In genomic region chr11:115229021-115229930, GRCm38 (mm10) we compare ENCODE assay signal across 11 mouse cellular contexts. TPM values are rescaled to one million over a fixed set of nuclear protein-coding genes. Genes with fewer than 3 reads are reported as not detected.
DNase-seq lines count a peak whose midpoint lies in the region.
"Had no signal": no experiment of that assay in that cellular context is flagged by ENCODE, and none has a peak within 500 bp of the region (broad histone marks: within the 10 kb centered on the region; RNA-seq: fewer than 3 reads in every experiment).

No protein-coding gene starts in this region.

- intact Hi-C loops in gastrocnemius, postnatal 14 days (cut with DNase I; ENCODE audit: low total_unique reads), result no loop called here
- intact Hi-C loops in heart, postnatal 14 days (cut with DNase I), result loop anchor here (10.0 kb wide), 1 partner anchor 374 kb away; the partner anchor contains the start of gene Gprc5c
- intact Hi-C loops in left cerebral cortex, postnatal 10 days (cut with DNase I), result no loop called here

- DNase-seq in gastrocnemius, postnatal 14 days, result peak; percentile 39
- DNase-seq in gastrocnemius, postnatal 4 days (ENCODE audit: low spot score in 2 of 2), result no peak
- DNase-seq in ES-CJ7 (ENCODE audit: low read depth, low spot score), result peak; percentile 90
- peak; percentile 29 for DNase-seq in heart, adult 8-10 months (ENCODE audit: low spot score)
- DNase-seq in heart, postnatal 14 days, result peak; percentile 37 to 53
- DNase-seq in left cerebral cortex, postnatal 10 days (ENCODE audit: extremely low spot score in 1 of 2, low spot score in 2 of 2), result no peak
- no peak for DNase-seq in spleen, adult 18-20 months
- no peak for DNase-seq in layer of hippocampus, adult 11-12 months (ENCODE audit: low spot score)
- DNase-seq: cerebellum, postnatal 14 days; kidney, adult 11 months; lung, adult 18-20 months had no signal

RNA-seq across cellular contexts. Expression of gene Grin2c, which starts 37.8 kb away (rescaled TPM):
- not detected for total RNA-seq in gastrocnemius, postnatal 14 days (2021)
- not detected for total RNA-seq in gastrocnemius, postnatal 4 days (2021)
- under 1 TPM; 0.09 to 0.65 (median 0.23) TPM for total RNA-seq in heart, adult 8-10 months (2022)
- total RNA-seq in heart, postnatal 14 days (2021), result under 1 TPM; 0.10 to 0.15 TPM
- total RNA-seq in left cerebral cortex, postnatal 10 days (2021), result 10 to 100 TPM; 14.7 to 21.6 TPM

RNA-seq across cellular contexts. Expression of gene Nat9, which starts 41.6 kb away (rescaled TPM):
- 10 to 100 TPM; 13.1 to 14.0 TPM for total RNA-seq in gastrocnemius, postnatal 14 days (2021)
- total RNA-seq in gastrocnemius, postnatal 4 days (2021), result 10 to 100 TPM; 16.4 to 17.9 TPM
- 10 to 100 TPM; 25.0 to 34.9 (median 25.9) TPM for total RNA-seq in heart, adult 8-10 months (2022)
- total RNA-seq in heart, postnatal 14 days (2021), result 10 to 100 TPM; 17.0 to 17.1 TPM
- total RNA-seq in left cerebral cortex, postnatal 10 days (2021), result 10 to 100 TPM; 14.5 to 16.6 TPM

RNA-seq across cellular contexts. Expression of gene Tmem104, which starts 42.0 kb away (rescaled TPM):
- total RNA-seq in gastrocnemius, postnatal 14 days (2021), result 1 to 10 TPM; 4.5 to 4.9 TPM
- 1 to 10 TPM; 8.5 to 9.8 TPM for total RNA-seq in gastrocnemius, postnatal 4 days (2021)
- 10 to 100 TPM in 1 of 4 experiments, 1 to 10 TPM in 3; 8.7 to 10.9 (median 9.1) TPM for total RNA-seq in heart, adult 8-10 months (2022)
- total RNA-seq in heart, postnatal 14 days (2021), result 1 to 10 TPM; 9.5 to 9.6 TPM
- 10 to 100 TPM; 19.9 to 20.3 TPM for total RNA-seq in left cerebral cortex, postnatal 10 days (2021)

RNA-seq across cellular contexts. Expression of gene Fdxr, which starts 47.6 kb away (rescaled TPM):
- total RNA-seq in gastrocnemius, postnatal 14 days (2021), result 1 to 10 TPM; 5.4 to 6.0 TPM
- total RNA-seq in gastrocnemius, postnatal 4 days (2021), result 1 to 10 TPM; 6.7 to 7.7 TPM
- total RNA-seq in heart, adult 8-10 months (2022), result 1 to 10 TPM; 9.1 to 10.0 (median 9.6) TPM
- total RNA-seq in heart, postnatal 14 days (2021), result 1 to 10 TPM; 7.0 to 7.5 TPM
- total RNA-seq in left cerebral cortex, postnatal 10 days (2021), result 10 to 100 TPM; 18.2 to 18.7 TPM

Comparison
In these comparisons a context has a peak if more than half of its experiments do, and no peak if none do; other contexts are left out.
1. DNase-seq: peak in gastrocnemius, postnatal 14 days (single experiment), ES-CJ7 (single experiment), heart, adult 8-10 months (single experiment) and heart, postnatal 14 days (2 of 2); none in gastrocnemius, postnatal 4 days (0 of 2), left cerebral cortex, postnatal 10 days (0 of 2), spleen, adult 18-20 months (0 of 2) and layer of hippocampus, adult 11-12 months (single experiment).
2. RNA of gene Grin2c, which starts 37.8 kb away (total RNA-seq): 14.7 to 21.6 TPM in left cerebral cortex, postnatal 10 days; 0.09 to 0.65 TPM in heart, adult 8-10 months, 0.10 to 0.15 TPM in heart, postnatal 14 days, not detected in gastrocnemius, postnatal 14 days and not detected in gastrocnemius, postnatal 4 days; every median in the first group is over 4 times any median in the second.